Mouse (Mus musculus) forebrain, postnatal 0 days (tissue): ENCODE measurements around the gene Nod1. TPM values are rescaled to one million over a fixed set of nuclear protein-coding genes. Genes with fewer than 3 reads are reported as not detected.

Experiments used
- ATAC-seq: fragments of 200-750 bp; cut with Nextera tagmentation; 2 replicates; pipeline ENCODE4 v1.8.0; 2017; ENCODE audit warnings: mild to moderate bottlenecking, moderate library complexity
- DNase-seq: peaks from one replicate; pipeline ENCODE4 v3.0.0-alpha.2; 2015
- H3K27ac ChIP-seq: fragments of 300-500 bp; sonication (generic); 2 replicates; pipeline ENCODE4 v1.5.1; 2014; ENCODE audit warnings: low read depth, mild to moderate bottlenecking, antibody characterized with exemption, low read length, moderate library complexity, mixed read lengths
- H3K27me3 ChIP-seq: fragments of 300-500 bp; sonication (generic); 2 replicates; pipeline ENCODE4 v1.6.1; 2014; ENCODE audit warnings: mild to moderate bottlenecking, low read length, mixed read lengths; ENCODE audit not compliant: insufficient read depth
- H3K36me3 ChIP-seq: fragments of 300-500 bp; sonication (generic); 2 replicates; pipeline ENCODE4 v1.6.1; 2014; ENCODE audit warnings: mild to moderate bottlenecking, moderate library complexity; ENCODE audit not compliant: insufficient read depth
- H3K4me1 ChIP-seq: fragments of 300-500 bp; sonication (generic); 2 replicates; pipeline ENCODE4 v1.6.1; 2014; ENCODE audit warnings: antibody characterized with exemption; ENCODE audit not compliant: insufficient read depth
- H3K4me2 ChIP-seq: fragments of 300-500 bp; sonication (generic); 2 replicates; pipeline ENCODE4 v1.6.1; 2014; ENCODE audit warnings: low read depth, mild to moderate bottlenecking, moderate library complexity
- H3K4me3 ChIP-seq: fragments of 300-500 bp; sonication (generic); 2 replicates; pipeline ENCODE4 v1.5.1; 2014; ENCODE audit warnings: low read depth, low read length, mixed read lengths
- H3K9ac ChIP-seq: fragments of 300-500 bp; sonication (generic); 2 replicates; pipeline ENCODE4 v1.6.1; 2014; ENCODE audit warnings: mild to moderate bottlenecking
- H3K9me3 ChIP-seq: fragments of 300-500 bp; sonication (generic); 2 replicates; pipeline ENCODE4 v1.6.1; 2016; ENCODE audit warnings: low read length
- CTCF ChIP-seq: sonication (generic); IDR thresholded peaks from 2 replicates; pipeline ENCODE4 v1.5.1; 2016; ENCODE audit warnings: antibody characterized with exemption, control low read depth, low read depth
- WGBS: fragments of 180-500 bp; shearing (Covaris S2); extraction: QIAGEN DNeasy Blood & Tissue Kit; methylation state at CpG from one replicate; pipeline ENCODE4 v1.1.7; 2014; 5-methylcytosine and 5-hydroxymethylcytosine counted together
- polyA plus RNA-seq: library from polyadenylated mRNA; unstranded; fragments of >200 nt; fragmentation: Nextera tagmentation; extraction: Ambion mirVana; gene quantifications from 2 replicates; pipeline ENCODE4 v1.2.1, GENCODE M21; 2015
- total RNA-seq: library from RNA; depleted of rRNA; stranded (reverse); fragments of >200 nt; gene quantifications from 2 replicates; pipeline ENCODE4 v1.2.3, GENCODE M21; 2014

The Nod1 gene
- total and polyA plus RNA-seq, 2 experiments from 2014 or later = 1.8 to 2.0 TPM

DNA sequence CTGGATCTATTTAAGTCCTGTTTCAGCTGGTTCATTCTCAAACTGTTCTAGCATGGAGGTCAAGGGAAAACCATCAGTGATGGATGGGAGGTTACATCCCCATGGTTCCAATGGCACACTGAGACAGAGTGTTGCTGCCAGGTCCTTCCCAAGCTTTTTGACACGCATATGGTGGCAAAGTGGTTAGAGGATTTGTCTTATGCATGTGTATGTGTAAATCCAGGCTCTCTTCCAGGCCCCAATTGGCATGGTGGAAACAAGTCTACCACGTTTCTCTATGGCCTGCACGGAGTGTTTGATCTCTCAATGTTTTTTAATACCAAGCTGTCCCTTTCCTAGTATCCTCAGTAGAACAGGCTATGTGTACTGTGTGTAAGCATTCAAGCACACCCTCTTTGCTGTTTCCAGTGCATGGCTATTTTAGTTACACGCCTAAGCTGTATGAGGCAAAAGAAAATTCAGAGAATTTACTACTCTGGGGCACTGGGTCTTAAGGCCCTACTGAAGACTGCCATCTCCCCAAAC, 11.2 kb upstream of the Nod1 start:
- Histone ChIP-seq H3K9ac (no peak overlapping the region), H3K4me3 (no peak overlapping the region), H3K27me3 (no peaks in the 10 kb centered on the region), H3K9me3 (no peaks in the 10 kb centered on the region), H3K4me1 (no peaks in the 10 kb centered on the region), H3K27ac (no peak overlapping the region), H3K36me3 (no peaks in the 10 kb centered on the region), H3K4me2 (no peak overlapping the region)
- ATAC-seq (peak; percentile 93), DNase-seq (peak; percentile 69)
- TF ChIP-seq CTCF = no peak
- 71% methylated on average over 4 of the region's 4 CpGs for WGBS

DNA sequence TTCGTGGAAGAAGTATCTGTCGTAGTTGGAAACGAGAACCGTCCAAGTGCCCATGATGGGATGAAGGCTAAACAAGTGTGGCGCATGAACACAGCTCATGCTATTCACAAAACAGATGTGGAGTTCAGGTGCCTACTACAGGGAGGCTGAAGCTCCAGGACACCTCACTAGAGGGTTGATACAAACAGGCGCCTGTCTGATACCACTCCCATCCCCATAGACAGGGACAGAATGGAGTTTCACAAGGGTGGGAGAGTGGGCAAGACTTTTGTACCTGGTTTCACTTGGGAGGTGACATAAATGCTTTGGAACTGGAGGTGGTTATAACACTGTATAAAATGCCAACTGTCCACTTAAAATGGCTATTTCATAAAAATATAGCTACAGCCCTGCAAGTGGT, 7.0 kb upstream of the Nod1 start:
- Histone ChIP-seq H3K27me3 (no peaks in the 10 kb centered on the region), H3K27ac (no peak overlapping the region), H3K4me1 (no peaks in the 10 kb centered on the region), H3K4me3 (no peak overlapping the region), H3K36me3 (no peaks in the 10 kb centered on the region), H3K9me3 (no peaks in the 10 kb centered on the region), H3K9ac (no peak overlapping the region), H3K4me2 (no peak overlapping the region)
- ATAC-seq (no peak), DNase-seq (no peak)
- 97% methylated on average over 6 of the region's 6 CpGs for WGBS
- TF ChIP-seq CTCF = no peak

DNA sequence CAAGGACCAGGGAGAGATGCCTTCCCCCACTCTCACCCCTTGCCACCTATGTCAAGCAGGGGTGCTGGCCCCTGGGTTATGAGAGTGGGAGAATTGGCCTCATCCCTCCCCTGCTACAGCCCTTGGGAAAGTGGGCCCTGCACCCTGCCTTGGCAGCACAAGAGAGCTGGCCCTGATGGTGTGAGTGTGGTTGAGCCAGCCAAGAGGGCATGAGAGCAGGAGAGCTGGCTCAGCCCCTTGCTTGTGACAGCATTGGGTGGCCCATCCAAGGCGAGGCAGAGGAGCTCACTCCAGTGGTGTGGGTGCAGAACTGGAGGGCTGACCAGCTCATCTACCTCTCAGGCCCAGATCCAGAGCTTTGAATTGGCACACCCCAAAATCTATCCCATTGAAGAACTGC, 3.2 kb upstream of the Nod1 start:
- H3K4me1 ChIP-seq = no peaks in the 10 kb centered on the region
- H3K36me3 ChIP-seq = no peaks in the 10 kb centered on the region
- 76% methylated on average over 1 of the region's 1 CpGs for WGBS
- no peak overlapping the region for H3K4me2 ChIP-seq
- no peak for ATAC-seq
- no peaks in the 10 kb centered on the region; the same call in none of the 2 replicates for H3K27me3 ChIP-seq
- H3K27ac ChIP-seq = no peak overlapping the region
- no peak for TF ChIP-seq CTCF
- no peak for DNase-seq
- no peak overlapping the region for H3K9ac ChIP-seq
- no peak overlapping the region for H3K4me3 ChIP-seq
- no peaks in the 10 kb centered on the region for H3K9me3 ChIP-seq

DNA sequence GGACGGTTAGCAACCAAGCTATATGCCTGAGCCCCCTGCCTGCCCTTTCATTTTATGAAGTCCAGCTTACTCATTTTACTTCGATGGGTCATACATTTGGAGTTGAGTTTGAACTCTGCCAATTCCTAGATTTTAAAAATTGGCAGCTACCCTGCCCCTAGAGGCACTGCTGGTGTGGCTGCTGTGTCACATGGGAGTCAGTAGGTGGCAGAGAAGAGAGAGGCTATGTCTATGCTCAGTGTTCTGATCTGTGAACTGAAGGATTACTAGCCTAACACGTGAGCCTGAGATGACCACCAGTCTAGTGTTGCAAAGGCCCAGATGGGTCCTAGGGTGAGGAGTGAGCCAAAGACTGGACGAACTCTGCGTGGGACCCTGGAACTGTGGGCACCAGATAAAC, 2.1 kb upstream of the Nod1 start:
- TF ChIP-seq CTCF = peak; percentile 59
- H3K4me3 ChIP-seq = no peak overlapping the region
- ATAC-seq (no peak), DNase-seq (no peak)
- no peak overlapping the region for H3K9ac ChIP-seq
- WGBS = 67% methylated on average over 5 of the region's 5 CpGs
- no peaks in the 10 kb centered on the region for H3K4me1 ChIP-seq
- H3K4me2 ChIP-seq = no peak overlapping the region
- H3K9me3 ChIP-seq = no peaks in the 10 kb centered on the region
- no peak overlapping the region for H3K27ac ChIP-seq
- H3K27me3 ChIP-seq = no peaks in the 10 kb centered on the region; the same call in none of the 2 replicates
- H3K36me3 ChIP-seq = no peaks in the 10 kb centered on the region

DNA sequence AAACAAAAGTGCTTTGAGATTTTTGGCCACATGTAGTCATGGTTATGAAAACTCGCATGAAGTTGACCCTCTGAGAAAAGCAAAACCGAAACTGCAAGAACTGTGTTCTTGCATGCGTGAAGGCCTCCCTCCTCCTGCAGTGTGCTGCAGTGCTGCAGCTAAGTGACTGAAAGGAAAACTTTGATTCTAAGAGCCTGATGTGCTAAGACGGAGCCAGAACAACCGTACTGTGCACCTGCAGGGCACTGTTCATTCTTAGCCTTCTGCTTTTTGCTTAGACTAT, 458 bp upstream of the Nod1 start:
- H3K36me3 ChIP-seq = no peaks in the 10 kb centered on the region
- ATAC-seq = no peak
- H3K4me2 ChIP-seq = peak overlapping the region; percentile 89
- no peaks in the 10 kb centered on the region for H3K9me3 ChIP-seq
- no peak for DNase-seq
- H3K4me3 ChIP-seq = peak overlapping the region; percentile 56
- no peak; the same call in 1 of the 2 replicates for TF ChIP-seq CTCF
- no peaks in the 10 kb centered on the region for H3K4me1 ChIP-seq
- 6% methylated on average over 5 of the region's 5 CpGs for WGBS
- peak overlapping the region; percentile 48; the same call in 1 of the 2 replicates for H3K9ac ChIP-seq
- H3K27ac ChIP-seq = no peak overlapping the region
- H3K27me3 ChIP-seq = no peaks in the 10 kb centered on the region; the same call in none of the 2 replicates

DNA sequence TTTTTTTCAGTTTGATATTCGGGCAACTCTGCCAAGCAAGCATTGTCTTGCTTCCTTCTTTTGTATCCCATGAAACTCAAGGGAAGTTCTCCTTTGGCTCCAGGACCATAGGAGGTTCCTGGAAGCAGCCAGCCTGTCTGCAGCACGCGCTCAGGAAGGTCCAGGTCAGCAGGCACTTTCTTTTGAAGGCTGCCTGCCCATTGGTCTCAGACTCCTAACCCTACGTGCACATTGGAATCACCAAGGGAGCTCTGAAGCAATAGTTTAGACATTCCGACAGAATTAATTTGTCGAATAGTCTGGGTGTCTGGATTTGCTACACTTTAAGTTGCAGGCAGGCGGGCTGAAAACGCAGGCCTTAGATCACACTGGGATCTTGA, 691 bp downstream of the Nod1 start:
- Histone ChIP-seq H3K9ac (no peak overlapping the region), H3K4me2 (peak overlapping the region; percentile 89), H3K27ac (0 out of 2 replicates have a peak overlapping the region, but pooled peaks have one; percentile 35), H3K9me3 (no peaks in the 10 kb centered on the region), H3K27me3 (no peaks in the 10 kb centered on the region; the same call in none of the 2 replicates), H3K4me3 (peak overlapping the region; percentile 56), H3K4me1 (no peaks in the 10 kb centered on the region), H3K36me3 (no peaks in the 10 kb centered on the region)
- no peak for TF ChIP-seq CTCF
- DNase-seq (no peak), ATAC-seq (no peak)
- 19% methylated on average over 8 of the region's 8 CpGs for WGBS

DNA sequence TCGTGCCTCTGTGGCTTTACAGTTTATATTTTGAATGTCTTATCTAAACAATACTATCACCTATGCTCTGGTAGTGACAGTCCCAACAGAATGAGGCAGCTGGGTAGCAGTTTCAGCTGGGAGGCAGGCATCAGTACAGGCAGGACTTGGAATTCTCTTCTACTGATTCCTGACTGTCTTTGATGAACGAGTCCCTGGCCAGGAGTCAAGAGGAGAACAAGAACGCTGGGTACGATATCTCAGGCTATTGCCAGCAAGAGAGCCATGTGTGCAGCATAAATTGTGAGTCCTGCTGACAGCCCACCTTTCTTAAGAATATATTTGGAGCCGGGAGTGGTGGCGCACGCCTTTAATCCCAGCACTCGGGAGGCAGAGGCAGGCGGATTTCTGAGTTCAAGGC, 1.9 kb downstream of the Nod1 start:
- no peak for DNase-seq
- no peak for TF ChIP-seq CTCF
- Histone ChIP-seq H3K36me3 (no peaks in the 10 kb centered on the region), H3K4me2 (no peak overlapping the region), H3K9ac (no peak overlapping the region), H3K4me3 (no peak overlapping the region), H3K27ac (no peak overlapping the region), H3K27me3 (no peaks in the 10 kb centered on the region; the same call in none of the 2 replicates), H3K9me3 (no peaks in the 10 kb centered on the region), H3K4me1 (no peaks in the 10 kb centered on the region)
- WGBS = 73% methylated on average over 9 of the region's 9 CpGs
- ATAC-seq = no peak

DNA sequence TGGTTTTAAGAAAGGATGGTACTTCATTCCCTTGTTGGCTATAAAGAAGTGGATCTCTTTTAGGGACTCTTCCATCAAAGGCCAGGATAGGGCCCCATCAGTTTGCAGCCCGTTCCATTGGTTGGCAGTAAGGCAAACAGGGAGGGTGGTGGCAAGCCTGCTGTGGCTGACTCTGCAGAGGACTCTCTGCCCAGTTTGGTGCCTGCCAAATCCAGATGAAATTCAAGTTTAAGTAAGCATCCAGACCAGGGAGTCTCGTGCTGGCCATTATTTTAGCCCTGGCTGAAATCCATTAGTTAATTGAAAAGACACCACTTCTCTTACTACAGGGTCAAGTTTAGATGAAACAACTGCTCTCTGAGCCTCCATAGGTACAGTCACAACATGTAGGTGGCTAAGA, 2.6 kb downstream of the Nod1 start:
- Histone ChIP-seq H3K36me3 (no peaks in the 10 kb centered on the region), H3K9me3 (no peaks in the 10 kb centered on the region), H3K27me3 (no peaks in the 10 kb centered on the region; the same call in none of the 2 replicates), H3K4me2 (no peak overlapping the region), H3K27ac (no peak overlapping the region), H3K4me1 (no peaks in the 10 kb centered on the region), H3K9ac (no peak overlapping the region), H3K4me3 (no peak overlapping the region)
- TF ChIP-seq CTCF = no peak
- WGBS = 56% methylated on average over 2 of the region's 2 CpGs
- DNase-seq (no peak), ATAC-seq (no peak)
